Mouse (Mus musculus): ENCODE measurements at regions not wholly inside any gene's neighbourhood (a gene's known extent, or its start where the extent isn't known, plus 50 kb on each side); places are given as distances from the start of the nearest gene placed in this dataset.

DNA sequence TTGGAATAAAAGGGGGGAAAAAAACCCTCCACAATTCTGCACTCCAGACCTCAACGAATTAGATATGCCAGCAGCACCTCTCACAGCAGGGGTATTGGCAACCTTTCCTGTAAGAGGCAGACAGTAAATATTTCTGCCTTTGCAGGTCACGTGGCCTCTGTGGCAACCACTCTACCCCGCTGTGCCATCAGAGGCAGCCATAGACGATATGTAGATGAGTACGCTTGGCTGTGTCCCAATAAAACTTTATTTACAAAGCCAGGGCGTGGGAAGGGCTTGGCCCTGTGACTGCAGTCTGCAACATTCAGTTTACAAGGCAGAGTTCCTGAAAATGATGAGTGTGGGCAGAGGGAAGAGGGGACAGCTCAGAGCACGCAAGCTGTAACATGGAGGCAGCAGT is 158.7 kb upstream of the Dio3 start:
- H3K9me3 ChIP-seq: peaks cover 19% of the 10 kb centered on the region
- H3K4me3 ChIP-seq (replicated peaks): no peak overlapping the region
- no peaks in the 10 kb centered on the region for H3K36me3 ChIP-seq (replicated peaks; ENCODE audit: low read length)

GRCm38 (mm10) chr12:110122976-110123375 is 155.9 kb upstream of the Dio3 start:
- peaks cover 24% of the 10 kb centered on the region for H3K9me3 ChIP-seq
- no peaks in the 10 kb centered on the region for H3K36me3 ChIP-seq (replicated peaks; ENCODE audit: low read length)
- no peak overlapping the region for H3K4me3 ChIP-seq (replicated peaks)
- TF ChIP-seq FLI1 (IDR thresholded peaks at IDR 0.05; ENCODE audit: low read length) (no peak), GATA1 (IDR thresholded peaks at IDR 0.05; ENCODE audit: borderline replicate concordance, low read length) (no peak)
- no peaks in the 10 kb centered on the region for H3K27me3 ChIP-seq (replicated peaks)
- no peaks in the 10 kb centered on the region for H3K4me1 ChIP-seq

More for the DNA sequence above, 158.7 kb upstream of the Dio3 start:
- Histone ChIP-seq H3K27me3 (replicated peaks) (no peaks in the 10 kb centered on the region), H3K4me1 (no peaks in the 10 kb centered on the region)
- TF ChIP-seq GATA1 (IDR thresholded peaks at IDR 0.05; ENCODE audit: borderline replicate concordance, low read length): no peak
- TF ChIP-seq FLI1 (IDR thresholded peaks at IDR 0.05; ENCODE audit: low read length): no peak

- Histone ChIP-seq H3K4me1 (no peaks in the 10 kb centered on the region), H3K36me3 (replicated peaks; ENCODE audit: low read length) (no peaks in the 10 kb centered on the region), H3K9me3 (peaks cover 17% of the 10 kb centered on the region), H3K27me3 (replicated peaks) (no peaks in the 10 kb centered on the region), H3K4me3 (replicated peaks) (no peak overlapping the region)
- no peak for TF ChIP-seq FLI1 (IDR thresholded peaks at IDR 0.05; ENCODE audit: low read length)
- no peak for TF ChIP-seq GATA1 (IDR thresholded peaks at IDR 0.05; ENCODE audit: borderline replicate concordance, low read length)
Measured at GRCm38 (mm10) chr12:110126525-110126924, 152.3 kb upstream of the Dio3 start.

DNA sequence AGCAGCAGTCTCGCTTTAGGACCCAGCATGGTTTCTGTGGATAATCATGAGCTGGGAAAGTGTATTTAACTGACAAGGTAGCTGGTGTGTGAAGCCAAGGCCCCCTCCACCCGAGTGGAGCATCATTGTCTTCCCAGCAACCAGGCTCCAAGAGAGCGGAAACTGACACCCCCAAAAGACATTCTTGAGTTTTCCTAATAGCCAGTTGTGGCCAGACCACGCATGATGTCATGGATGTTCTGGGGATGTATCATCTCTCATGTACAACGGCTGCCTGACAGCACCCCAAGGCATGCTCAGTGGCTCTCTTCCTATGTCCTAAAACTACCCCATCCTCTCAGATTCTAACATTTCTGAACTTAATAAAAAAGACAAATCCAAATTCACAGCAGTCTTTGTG is 133.5 kb upstream of the Dio3 start:
- no peak overlapping the region for H3K4me3 ChIP-seq (replicated peaks)
- H3K36me3 ChIP-seq (replicated peaks; ENCODE audit: low read length): no peaks in the 10 kb centered on the region
- H3K4me1 ChIP-seq: no peaks in the 10 kb centered on the region
- H3K9me3 ChIP-seq: peaks cover 10% of the 10 kb centered on the region
- H3K27me3 ChIP-seq (replicated peaks): no peaks in the 10 kb centered on the region
- no peak for TF ChIP-seq FLI1 (IDR thresholded peaks at IDR 0.05; ENCODE audit: low read length)
- TF ChIP-seq GATA1 (IDR thresholded peaks at IDR 0.05; ENCODE audit: borderline replicate concordance, low read length): no peak

GRCm38 (mm10) chr12:110154225-110154962 is 124.5 kb upstream of the Dio3 start:
- Histone ChIP-seq H3K4me1 (no peaks in the 10 kb centered on the region), H3K4me3 (replicated peaks) (no peak overlapping the region), H3K36me3 (replicated peaks; ENCODE audit: low read length) (no peaks in the 10 kb centered on the region), H3K9me3 (peaks cover 9% of the 10 kb centered on the region; the same call in 1 of the 2 replicates), H3K27me3 (replicated peaks) (peaks cover 5% of the 10 kb centered on the region)
- TF ChIP-seq FLI1 (IDR thresholded peaks at IDR 0.05; ENCODE audit: low read length) (no peak), GATA1 (IDR thresholded peaks at IDR 0.05; ENCODE audit: borderline replicate concordance, low read length) (no peak)

- Histone ChIP-seq H3K27me3 (replicated peaks) (peaks cover 5% of the 10 kb centered on the region), H3K9me3 (peaks cover 6% of the 10 kb centered on the region; the same call in 1 of the 2 replicates), H3K36me3 (replicated peaks; ENCODE audit: low read length) (no peaks in the 10 kb centered on the region), H3K4me1 (no peaks in the 10 kb centered on the region), H3K4me3 (replicated peaks) (no peak overlapping the region)
- TF ChIP-seq GATA1 (IDR thresholded peaks at IDR 0.05; ENCODE audit: borderline replicate concordance, low read length): no peak
- no peak for TF ChIP-seq FLI1 (IDR thresholded peaks at IDR 0.05; ENCODE audit: low read length)
Measured at GRCm38 (mm10) chr12:110154963-110155325, 123.9 kb upstream of the Dio3 start.

GRCm38 (mm10) chr12:110156441-110156840 is 122.4 kb upstream of the Dio3 start:
- Histone ChIP-seq H3K9me3 (no peaks in the 10 kb centered on the region), H3K27me3 (replicated peaks) (peaks cover 5% of the 10 kb centered on the region), H3K4me1 (no peaks in the 10 kb centered on the region), H3K4me3 (replicated peaks) (no peak overlapping the region), H3K36me3 (replicated peaks; ENCODE audit: low read length) (no peaks in the 10 kb centered on the region)
- TF ChIP-seq GATA1 (IDR thresholded peaks at IDR 0.05; ENCODE audit: borderline replicate concordance, low read length) (no peak), FLI1 (IDR thresholded peaks at IDR 0.05; ENCODE audit: low read length) (no peak)

- no peaks in the 10 kb centered on the region for H3K4me1 ChIP-seq
- H3K27me3 ChIP-seq (replicated peaks): peaks cover 5% of the 10 kb centered on the region
- no peak overlapping the region for H3K4me3 ChIP-seq (replicated peaks)
- TF ChIP-seq GATA1 (IDR thresholded peaks at IDR 0.05; ENCODE audit: borderline replicate concordance, low read length) (no peak), FLI1 (IDR thresholded peaks at IDR 0.05; ENCODE audit: low read length) (no peak)
- no peaks in the 10 kb centered on the region for H3K36me3 ChIP-seq (replicated peaks; ENCODE audit: low read length)
- no peaks in the 10 kb centered on the region for H3K9me3 ChIP-seq
Measured at GRCm38 (mm10) chr12:110157998-110158747, 120.7 kb upstream of the Dio3 start.

DNA sequence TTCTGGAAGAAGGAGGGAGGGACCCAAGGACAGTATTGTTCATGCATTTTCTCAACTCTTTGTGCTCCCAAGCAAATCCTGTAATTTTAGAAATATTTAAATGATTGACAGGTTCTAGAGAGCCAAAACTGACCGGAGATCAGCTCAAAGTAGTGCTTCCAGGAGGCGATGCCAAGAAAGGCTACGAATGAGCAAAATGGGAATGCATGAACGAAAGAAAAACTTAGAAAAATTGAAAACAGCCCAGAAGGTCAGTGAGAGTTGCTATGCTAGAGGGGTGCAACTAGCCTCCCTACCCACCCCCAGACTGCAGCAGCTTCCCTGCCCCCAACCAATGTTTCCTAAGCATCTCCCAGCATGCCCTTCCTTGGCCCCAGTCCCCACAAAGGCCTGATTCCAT is 117.6 kb upstream of the Dio3 start:
- H3K4me3 ChIP-seq (replicated peaks): no peak overlapping the region
- TF ChIP-seq FLI1 (IDR thresholded peaks at IDR 0.05; ENCODE audit: low read length): no peak
- no peak for TF ChIP-seq GATA1 (IDR thresholded peaks at IDR 0.05; ENCODE audit: borderline replicate concordance, low read length)
- H3K9me3 ChIP-seq: no peaks in the 10 kb centered on the region
- no peaks in the 10 kb centered on the region for H3K36me3 ChIP-seq (replicated peaks; ENCODE audit: low read length)
- H3K27me3 ChIP-seq (replicated peaks): peaks cover 3% of the 10 kb centered on the region
- H3K4me1 ChIP-seq: no peaks in the 10 kb centered on the region

DNA sequence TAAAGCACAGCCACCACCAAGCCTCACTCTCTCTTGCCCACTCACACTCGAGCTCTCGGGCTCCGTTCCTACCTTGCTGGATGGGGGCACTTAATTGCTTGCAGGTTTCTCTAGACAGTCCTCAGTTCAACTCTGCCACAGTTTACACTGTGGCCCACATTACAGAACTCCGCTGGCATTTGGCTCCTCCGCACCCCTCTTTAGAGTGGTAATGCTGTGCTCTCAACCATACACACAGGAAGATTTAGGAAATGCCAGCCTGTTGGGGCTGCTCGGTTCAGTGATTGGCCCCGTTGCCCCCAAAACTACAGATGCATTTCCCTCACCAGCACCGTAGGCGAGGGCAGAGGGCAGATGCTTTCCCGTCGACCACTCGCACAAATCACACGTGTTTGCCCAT is 113.4 kb upstream of the Dio3 start:
- no peaks in the 10 kb centered on the region for H3K36me3 ChIP-seq (replicated peaks; ENCODE audit: low read length)
- no peaks in the 10 kb centered on the region for H3K9me3 ChIP-seq
- no peaks in the 10 kb centered on the region for H3K4me1 ChIP-seq
- H3K4me3 ChIP-seq (replicated peaks): no peak overlapping the region
- no peaks in the 10 kb centered on the region for H3K27me3 ChIP-seq (replicated peaks)
- TF ChIP-seq FLI1 (IDR thresholded peaks at IDR 0.05; ENCODE audit: low read length) (no peak), GATA1 (IDR thresholded peaks at IDR 0.05; ENCODE audit: borderline replicate concordance, low read length) (no peak)
